Mouse (Mus musculus): Measurements from ENCODE around the gene B3gnt8.

Gene B3gnt8

GRCm38 (mm10) chr7:25666381-25666780, 39.9 kb downstream of the B3gnt8 start:
- DNase-seq, result no peak

GRCm38 (mm10) chr7:25669158-25669557, 42.7 kb downstream of the B3gnt8 start:
- no peak for DNase-seq

- DNase-seq, result no peak
Measured at GRCm38 (mm10) chr7:25669631-25670030, 43.2 kb downstream of the B3gnt8 start.

DNA sequence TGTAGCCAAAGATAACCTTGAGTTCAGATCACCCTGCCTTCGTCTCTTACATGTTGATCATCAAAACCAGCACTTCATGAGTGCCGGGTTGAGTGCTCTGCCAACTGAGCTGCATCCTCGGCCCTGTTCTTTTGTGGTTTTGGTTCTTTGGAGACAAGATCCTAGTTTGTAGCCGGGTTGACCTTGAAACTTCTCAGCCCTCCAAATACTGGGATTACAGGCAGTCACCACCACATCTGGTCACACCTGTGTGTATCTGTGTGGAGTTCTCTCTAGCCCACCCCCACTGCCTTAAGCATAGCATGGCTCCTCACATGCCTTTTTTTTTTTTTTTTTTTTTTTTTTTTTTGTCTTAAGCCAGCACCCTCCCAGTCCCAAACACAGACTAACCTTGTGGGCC, 43.6 kb downstream of the B3gnt8 start:
- DNase-seq, result no peak

DNA sequence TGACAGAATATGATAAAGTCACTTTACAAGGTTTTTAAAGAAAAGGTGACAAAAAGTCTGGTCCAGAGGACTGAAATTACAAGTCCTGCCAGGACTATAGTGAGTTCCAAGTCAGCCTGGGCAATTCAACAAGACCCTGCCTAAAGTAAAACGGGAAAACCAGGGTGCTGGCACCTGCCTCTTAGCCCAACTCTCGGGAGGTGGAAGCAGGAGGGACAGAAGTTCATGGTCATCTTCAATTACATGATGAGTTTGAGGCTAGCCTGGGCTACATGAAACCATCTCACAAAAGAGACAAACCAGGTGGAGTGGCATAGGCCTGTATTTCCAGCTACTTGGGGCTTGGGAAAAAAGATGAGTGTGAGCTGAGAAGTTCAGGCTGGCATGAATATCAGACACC, 45.2 kb downstream of the B3gnt8 start:
- DNase-seq, result no peak

GRCm38 (mm10) chr7:25672442-25672841, 46.0 kb downstream of the B3gnt8 start:
- DNase-seq, result no peak

- DNase-seq, result no peak
Measured at GRCm38 (mm10) chr7:25674297-25674696, 47.8 kb downstream of the B3gnt8 start.

- no peak for DNase-seq
Measured at GRCm38 (mm10) chr7:25674719-25675300, 48.4 kb downstream of the B3gnt8 start, which contains the start of gene Tmem91. Gene Tmem91, minus strand, starts transcription at chr7:25675166.

GRCm38 (mm10) chr7:25675405-25675804, 49.0 kb downstream of the B3gnt8 start:
- DNase-seq, result no peak

DNA sequence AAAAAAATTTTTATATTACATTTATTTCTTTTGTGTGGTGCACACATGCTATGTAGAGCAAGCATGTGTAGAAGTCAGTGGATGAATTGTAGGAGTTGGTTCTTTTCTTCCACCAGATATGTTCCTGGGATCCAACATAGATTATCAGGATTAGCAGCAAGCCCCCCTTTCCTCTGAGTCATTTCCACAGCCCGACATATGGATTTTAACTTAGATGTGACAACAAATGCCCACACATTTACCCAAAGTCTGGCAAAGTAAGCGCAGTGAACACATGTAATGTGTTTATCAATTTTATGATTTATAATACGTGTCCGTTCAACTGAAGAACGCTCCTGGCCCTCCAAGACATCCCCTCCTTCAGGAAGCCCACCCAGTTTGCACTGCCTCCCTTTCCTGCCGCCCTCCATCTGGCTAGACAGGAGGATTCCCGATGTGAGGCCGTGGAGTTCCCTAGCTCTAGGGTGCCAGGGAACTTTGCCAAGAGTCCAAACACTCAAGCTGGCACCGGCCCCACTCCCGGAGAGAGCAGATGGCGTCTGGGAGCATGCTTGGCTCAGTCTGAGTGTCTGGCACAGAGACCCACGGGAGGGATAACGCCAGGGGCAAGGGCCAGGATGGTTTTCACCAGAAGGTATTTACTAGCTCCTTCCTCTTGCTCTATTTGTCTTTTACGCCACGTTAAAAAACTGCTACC, 49.8 kb downstream of the B3gnt8 start:
- peak; percentile 87 to 92 for DNase-seq

DNA sequence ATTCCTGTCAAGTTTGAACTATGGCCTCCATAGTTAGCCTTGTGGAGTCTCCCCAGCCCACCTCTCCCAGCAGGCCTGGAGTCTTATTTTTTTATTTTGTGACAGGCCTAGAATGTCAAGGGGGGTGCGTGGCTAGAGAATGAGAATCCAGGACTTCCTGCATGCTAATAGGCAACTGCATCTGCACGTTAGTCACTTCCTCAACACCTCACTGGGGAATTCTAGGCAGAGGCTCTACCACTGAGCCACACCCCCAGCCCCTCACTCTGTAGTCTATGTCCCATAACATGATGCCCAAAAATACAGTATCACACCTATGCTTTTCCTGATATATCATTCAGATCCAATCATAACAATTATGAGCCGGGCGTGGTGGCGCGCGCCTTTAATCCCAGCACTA, 50.6 kb downstream of the B3gnt8 start:
- no peak for DNase-seq

GRCm38 (mm10) chr7:25679971-25680370, 53.5 kb downstream of the B3gnt8 start:
- peak; percentile 39 to 53 for DNase-seq

DNA sequence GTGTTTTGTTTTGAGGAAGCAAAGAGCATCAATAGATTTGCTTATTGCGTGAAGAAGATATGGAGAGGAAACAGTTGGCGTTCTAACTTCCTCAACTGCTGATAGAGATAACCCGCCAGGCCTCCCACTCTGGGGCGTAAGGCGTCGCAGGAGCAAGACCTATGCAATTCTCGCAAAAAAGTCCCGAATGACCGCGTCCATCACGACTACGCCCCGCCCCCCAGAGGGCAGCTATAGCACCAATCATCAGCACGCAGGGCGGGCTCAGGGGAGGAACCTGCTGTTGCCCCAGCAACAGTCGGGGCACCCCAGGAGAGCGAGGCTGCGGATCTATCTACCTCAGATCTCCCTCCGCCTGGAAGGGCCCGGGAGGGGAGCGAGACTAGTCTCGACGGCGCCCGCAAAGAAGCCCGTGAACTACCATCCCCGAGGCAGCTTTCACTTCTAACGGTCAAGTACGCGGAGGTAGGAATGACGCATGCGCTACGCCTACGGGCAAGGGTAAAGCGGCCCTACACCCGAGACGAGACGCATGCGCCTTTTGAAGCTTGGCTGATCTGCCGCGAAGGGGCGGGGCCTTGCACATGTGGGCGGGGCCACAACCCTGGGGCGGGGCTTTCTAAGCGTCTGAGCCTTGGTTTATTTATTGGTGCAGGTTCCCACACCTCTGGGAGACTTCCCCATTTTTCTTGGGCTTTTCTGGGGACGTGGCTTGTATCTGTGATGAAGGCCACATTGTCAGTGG, 54.2 kb downstream of the B3gnt8 start, which contains the start of gene B9d2:
Gene B9d2 (plus strand): TSS at position 267 of the 745 bp plus-strand sequence.
- DNase-seq, result peak; percentile 96 to 98

GRCm38 (mm10) chr7:25681341-25682231, 55.1 kb downstream of the B3gnt8 start:
- no peak for DNase-seq

GRCm38 (mm10) chr7:25683474-25684180, 57.2 kb downstream of the B3gnt8 start:
- DNase-seq, result peak; percentile 44 to 55

DNA sequence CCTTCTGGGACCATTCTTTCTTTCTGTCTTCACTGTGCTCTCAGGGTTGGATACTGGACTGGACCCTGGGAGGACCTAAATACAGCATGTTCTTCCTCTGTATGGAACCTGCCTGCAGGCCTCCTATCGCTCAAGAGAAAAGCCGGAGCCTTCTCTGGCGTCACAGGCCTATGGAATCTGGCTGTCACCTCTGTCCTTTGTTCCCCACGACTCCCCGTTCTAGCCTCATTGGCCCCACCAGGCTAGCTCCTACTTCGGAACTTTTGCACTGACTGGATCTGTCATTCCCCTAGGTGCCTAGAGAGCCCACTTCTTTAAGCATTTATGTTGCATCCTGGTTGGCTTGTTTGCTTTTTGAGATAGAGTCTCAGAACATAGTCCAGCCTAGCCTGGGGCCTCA, 58.2 kb downstream of the B3gnt8 start:
- DNase-seq, result no peak

All from lung, postnatal 4 days (tissue).